Mouse (Mus musculus): ENCODE data around the gene Thg1l. TPM values are rescaled to one million over a fixed set of nuclear protein-coding genes. Genes with fewer than 3 reads are reported as not detected.
A peak's percentile ranks its signal among the peaks of the same experiment; 100 is the strongest.

The Thg1l gene
- 10.4 and 12.0 TPM in 2 replicates for polyA plus RNA-seq (2015; fragmentation: Nextera tagmentation; extraction: Ambion mirVana)

DNA sequence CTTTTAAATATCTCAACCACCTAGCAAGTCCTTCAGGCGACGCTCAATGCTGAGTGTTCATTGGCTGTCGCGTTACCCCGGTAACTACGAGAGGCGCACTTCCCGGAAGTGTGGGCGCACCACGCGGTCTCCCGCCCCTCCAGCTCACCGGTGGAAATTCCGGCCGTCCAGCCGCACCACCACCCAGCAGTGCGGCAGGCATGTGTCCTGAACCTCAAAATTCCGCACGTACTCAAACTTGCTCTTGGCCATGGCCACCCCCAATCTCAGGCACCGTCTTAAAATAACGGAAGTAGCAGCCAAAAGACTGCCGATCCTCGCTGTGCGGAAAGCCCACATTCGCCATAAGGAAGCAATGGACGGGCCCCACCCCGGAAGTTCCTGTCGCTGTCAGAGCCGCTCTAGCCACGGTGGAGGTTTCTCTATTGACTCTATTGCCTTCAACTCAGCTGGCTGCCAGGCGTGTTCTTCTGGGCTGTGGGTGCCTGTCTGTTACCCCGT, at the start of gene Thg1l:
Gene Thg1l, minus strand, starts transcription at position 368 of the 501 bp plus-strand sequence.
- Histone ChIP-seq H3K4me1 (replicated peaks) (peaks cover 5% of the 10 kb centered on the region), H3K9ac (peak within 1 kb of the TSS; percentile 65), H3K4me2 (peak within 1 kb of the TSS; percentile 56), H3K27ac (peak within 1 kb of the TSS; percentile 82), H3K27me3 (no peaks in the 10 kb centered on the region), H3K36me3 (peaks cover 20% of the 10 kb centered on the region), H3K9me3 (no peaks in the 10 kb centered on the region), H3K4me3 (peak within 1 kb of the TSS; percentile 53)
- ATAC-seq (ENCODE audit: low FRiP score), result peak; percentile 99
- WGBS, result under 1% methylated on average over 32 of the region's 32 CpGs

DNA sequence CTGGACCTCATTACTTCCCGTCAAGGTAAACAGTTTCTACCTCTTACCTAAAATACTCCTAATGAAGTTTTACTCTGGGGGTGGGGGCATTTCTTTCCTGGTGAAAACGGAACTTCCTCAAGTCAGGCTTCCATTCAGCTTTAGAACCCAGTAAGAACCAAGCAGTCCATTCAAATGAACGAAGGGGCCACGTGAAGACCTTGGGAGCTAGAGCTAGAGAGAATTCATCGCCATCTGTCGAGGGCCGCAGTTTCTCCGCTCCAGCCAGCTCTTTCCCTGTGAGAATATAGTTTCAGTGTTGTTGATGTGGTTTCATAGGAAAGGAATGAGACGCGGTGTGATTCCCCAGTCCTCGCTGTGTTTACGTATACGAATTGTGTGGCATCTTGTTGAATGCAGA, 36.8 kb upstream of the Thg1l start:
- H3K27ac ChIP-seq, result no peak overlapping the region
- H3K4me3 ChIP-seq, result no peak overlapping the region
- peaks cover 13% of the 10 kb centered on the region; the same call in 1 of the 2 replicates for H3K27me3 ChIP-seq
- H3K4me2 ChIP-seq, result peak overlapping the region; percentile 47
- no peak overlapping the region for H3K9ac ChIP-seq
- H3K9me3 ChIP-seq, result no peaks in the 10 kb centered on the region
- peaks cover 5% of the 10 kb centered on the region for H3K4me1 ChIP-seq (replicated peaks)
- H3K36me3 ChIP-seq, result no peaks in the 10 kb centered on the region
- no peak for ATAC-seq (ENCODE audit: low FRiP score)
- 49% methylated on average over 13 of the region's 13 CpGs for WGBS

DNA sequence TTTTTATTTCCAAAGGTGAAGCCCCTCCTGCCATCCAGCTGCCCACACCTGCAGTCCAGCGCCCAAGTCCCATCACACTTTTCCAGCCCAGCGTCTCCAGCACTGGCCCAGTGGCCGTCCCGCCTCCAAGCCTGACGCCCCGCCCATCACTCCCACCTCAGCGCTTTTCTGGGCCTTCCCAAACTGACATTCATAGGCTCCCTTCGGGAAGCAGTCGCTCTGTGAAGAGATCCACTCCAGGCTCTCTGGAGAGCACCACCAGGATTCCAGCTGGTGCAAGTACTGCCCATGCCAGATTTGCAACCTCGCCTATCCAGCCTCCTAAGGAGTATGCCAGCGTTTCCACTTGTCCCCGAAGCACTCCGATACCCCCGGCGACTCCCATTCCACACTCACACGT, 36.3 kb upstream of the Thg1l start:
- H3K4me1 ChIP-seq (replicated peaks), result peaks cover 5% of the 10 kb centered on the region
- H3K27me3 ChIP-seq, result peaks cover 13% of the 10 kb centered on the region; the same call in 1 of the 2 replicates
- no peak overlapping the region for H3K27ac ChIP-seq
- 16% methylated on average over 16 of the region's 16 CpGs for WGBS
- H3K4me2 ChIP-seq, result peak overlapping the region; percentile 47
- peak overlapping the region; percentile 22 for H3K4me3 ChIP-seq
- peak overlapping the region; percentile 24; the same call in 1 of the 2 replicates for H3K9ac ChIP-seq
- no peaks in the 10 kb centered on the region for H3K9me3 ChIP-seq
- no peaks in the 10 kb centered on the region for H3K36me3 ChIP-seq
- no peak for ATAC-seq (ENCODE audit: low FRiP score)

DNA sequence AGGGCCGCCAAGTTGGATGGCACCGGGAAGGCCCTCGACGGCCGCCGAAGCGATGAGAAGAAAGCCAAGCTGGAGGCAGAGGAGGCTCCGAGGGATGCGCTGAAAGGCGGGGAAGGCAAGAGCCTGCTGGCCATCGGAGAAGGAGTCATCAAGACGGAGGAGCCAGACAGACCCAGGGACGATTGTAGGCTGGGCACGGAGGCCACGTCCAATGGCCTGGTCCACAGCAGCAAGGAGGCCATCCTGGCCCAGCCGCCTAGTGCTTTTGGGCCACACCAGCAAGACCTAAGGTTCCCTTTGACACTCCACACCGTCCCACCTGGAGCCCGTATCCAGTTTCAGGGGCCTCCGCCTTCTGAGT, 25.6 kb upstream of the Thg1l start:
- Histone ChIP-seq H3K36me3 (no peaks in the 10 kb centered on the region), H3K27ac (peak overlapping the region; percentile 69), H3K4me1 (replicated peaks) (peaks cover 10% of the 10 kb centered on the region), H3K9ac (peak overlapping the region; percentile 80), H3K9me3 (0 out of 2 replicates have a peak, but pooled peaks cover 4% of the 10 kb centered on the region), H3K4me3 (peak overlapping the region; percentile 53), H3K4me2 (peak overlapping the region; percentile 64), H3K27me3 (no peaks in the 10 kb centered on the region)
- WGBS, result 38% methylated on average over 19 of the region's 19 CpGs
- peak; percentile 33; the same call in 1 of the 2 replicates for ATAC-seq (ENCODE audit: low FRiP score)

DNA sequence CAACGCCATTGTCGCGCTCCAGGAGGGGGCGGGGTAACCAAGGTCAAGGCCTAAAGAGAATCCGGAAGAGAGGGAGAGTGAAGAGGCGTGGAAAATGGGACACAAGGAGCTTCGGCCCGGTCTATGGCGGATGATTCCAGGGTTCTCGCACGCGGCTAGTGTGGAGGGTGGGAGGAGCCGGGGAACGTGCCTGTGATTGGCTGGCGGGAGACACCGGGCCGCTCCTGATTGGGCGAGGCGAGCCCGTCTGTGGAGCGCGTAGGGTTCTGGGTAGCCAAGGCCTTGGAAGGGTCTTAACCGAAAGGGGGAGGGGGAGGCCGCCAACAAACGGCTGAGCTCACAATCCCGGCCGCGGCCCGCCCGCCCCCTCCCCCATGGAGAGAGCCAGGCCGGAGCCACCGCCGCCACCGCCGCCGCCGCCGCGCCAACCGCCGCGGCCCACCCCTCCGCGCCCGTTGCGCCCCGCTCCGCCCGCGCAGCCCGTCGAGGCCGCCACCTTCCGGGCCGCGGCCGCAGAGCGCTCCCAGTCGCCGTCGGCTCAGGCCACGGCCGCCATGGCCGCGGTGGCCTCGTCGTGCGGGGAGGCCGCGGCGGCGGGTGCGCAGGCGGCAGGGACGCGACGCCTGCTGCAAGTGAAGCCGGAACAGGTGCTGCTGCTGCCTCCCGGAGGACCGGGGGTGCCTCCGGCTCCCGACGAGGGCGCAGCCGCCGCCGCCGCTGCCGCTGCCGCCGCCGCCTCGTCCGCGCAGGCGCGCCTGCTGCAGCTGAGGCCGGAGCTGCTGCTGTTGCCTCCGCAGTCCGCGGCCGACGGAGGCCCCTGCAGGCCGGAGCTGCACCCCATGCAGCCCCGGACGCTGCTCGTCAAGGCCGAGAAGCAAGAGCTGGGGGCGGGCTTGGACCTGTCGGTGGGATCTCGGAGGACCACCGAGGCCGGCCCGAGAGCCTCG, 24.9 kb upstream of the Thg1l start, which contains the start of gene Sox30:
Gene Sox30, plus strand, starts transcription at position 365 of the 947 bp plus-strand sequence.
- peak within 1 kb of the TSS; percentile 53 for H3K4me3 ChIP-seq
- H3K27ac ChIP-seq, result peak within 1 kb of the TSS; percentile 69
- peak within 1 kb of the TSS; percentile 80 for H3K9ac ChIP-seq
- no peaks in the 10 kb centered on the region for H3K27me3 ChIP-seq
- peak; percentile 98 for ATAC-seq (ENCODE audit: low FRiP score)
- no peaks in the 10 kb centered on the region for H3K36me3 ChIP-seq
- peaks cover 10% of the 10 kb centered on the region for H3K4me1 ChIP-seq (replicated peaks)
- WGBS, result 9% methylated on average over 73 of the region's 115 CpGs
- H3K9me3 ChIP-seq, result 0 out of 2 replicates have a peak, but pooled peaks cover 4% of the 10 kb centered on the region
- peak within 1 kb of the TSS; percentile 64 for H3K4me2 ChIP-seq

DNA sequence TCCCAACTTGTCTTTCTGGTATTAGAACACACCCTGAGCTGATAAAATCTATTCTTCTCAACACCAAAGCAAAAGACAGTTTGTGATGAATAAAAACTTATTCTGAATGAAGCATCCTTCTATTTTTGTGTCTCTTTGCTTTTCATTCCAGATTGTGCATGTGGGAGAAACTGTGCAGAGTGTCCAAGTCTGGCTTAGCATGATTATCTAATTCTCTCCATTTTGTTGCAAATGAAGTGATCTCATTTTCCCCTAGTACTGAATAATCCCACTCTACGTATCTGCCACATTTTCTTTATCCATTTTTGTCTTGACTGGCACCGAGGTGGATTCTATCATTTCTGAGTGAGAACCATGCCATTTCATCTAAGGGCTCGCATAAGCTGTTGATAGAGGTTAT, 20.8 kb upstream of the Thg1l start:
- H3K4me2 ChIP-seq, result no peak overlapping the region
- no peak overlapping the region for H3K4me3 ChIP-seq
- no peaks in the 10 kb centered on the region for H3K36me3 ChIP-seq
- H3K27me3 ChIP-seq, result 0 out of 2 replicates have a peak, but pooled peaks cover 5% of the 10 kb centered on the region
- H3K27ac ChIP-seq, result no peak overlapping the region
- peaks cover 8% of the 10 kb centered on the region for H3K4me1 ChIP-seq (replicated peaks)
- no peak for ATAC-seq (ENCODE audit: low FRiP score)
- no peak overlapping the region for H3K9ac ChIP-seq
- WGBS, result 82% methylated on average over 3 of the region's 3 CpGs
- H3K9me3 ChIP-seq, result 0 out of 2 replicates have a peak, but pooled peaks cover 4% of the 10 kb centered on the region

DNA sequence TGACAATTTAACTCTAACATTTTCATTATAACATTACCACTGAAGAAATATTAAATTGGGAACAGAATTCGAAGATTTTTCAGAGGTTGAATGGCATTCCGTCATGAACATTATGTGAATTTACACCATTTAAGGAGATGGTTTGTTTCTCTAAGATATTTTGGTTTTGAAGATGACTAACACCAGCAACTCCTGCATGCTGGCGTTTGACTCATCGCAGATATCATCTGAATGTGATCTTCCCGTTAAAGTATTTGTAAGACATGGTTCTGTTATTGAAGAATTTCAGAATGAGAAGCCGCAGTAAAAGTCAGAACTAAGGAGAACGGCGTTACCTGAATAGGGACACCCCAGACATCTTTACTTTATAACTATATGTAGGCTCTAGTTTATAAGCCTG, 19.2 kb upstream of the Thg1l start:
- WGBS, result 94% methylated on average over 8 of the region's 8 CpGs
- no peak overlapping the region for H3K4me2 ChIP-seq
- no peak overlapping the region for H3K4me3 ChIP-seq
- H3K9ac ChIP-seq, result no peak overlapping the region
- no peak for ATAC-seq (ENCODE audit: low FRiP score)
- H3K9me3 ChIP-seq, result no peaks in the 10 kb centered on the region
- H3K4me1 ChIP-seq (replicated peaks), result no peaks in the 10 kb centered on the region
- H3K27me3 ChIP-seq, result 0 out of 2 replicates have a peak, but pooled peaks cover 5% of the 10 kb centered on the region
- no peaks in the 10 kb centered on the region for H3K36me3 ChIP-seq
- H3K27ac ChIP-seq, result no peak overlapping the region

DNA sequence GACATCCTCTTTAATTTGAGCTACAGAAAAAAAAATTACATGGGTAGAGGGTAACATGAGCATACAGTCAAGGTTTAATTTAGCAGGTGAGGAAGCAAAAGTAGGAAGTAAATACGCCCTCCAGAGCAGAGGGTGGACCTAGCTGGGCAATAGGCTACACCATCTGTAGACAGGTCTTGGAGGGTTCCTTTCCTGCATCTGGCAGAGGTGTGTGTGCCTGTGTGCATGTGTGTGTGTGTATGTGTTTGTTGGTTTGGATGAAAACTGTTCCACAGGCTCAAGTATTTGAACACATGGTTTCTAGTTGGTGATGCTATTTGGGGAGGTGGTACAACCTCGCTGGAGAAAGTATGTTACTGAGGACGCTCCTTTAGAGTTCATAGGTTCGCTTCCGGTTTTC, 18.3 kb upstream of the Thg1l start:
- no peak overlapping the region for H3K4me2 ChIP-seq
- no peaks in the 10 kb centered on the region for H3K4me1 ChIP-seq (replicated peaks)
- H3K4me3 ChIP-seq, result no peak overlapping the region
- no peaks in the 10 kb centered on the region for H3K36me3 ChIP-seq
- WGBS, result 91% methylated on average over 5 of the region's 5 CpGs
- no peak overlapping the region for H3K27ac ChIP-seq
- H3K9me3 ChIP-seq, result no peaks in the 10 kb centered on the region
- no peak for ATAC-seq (ENCODE audit: low FRiP score)
- H3K9ac ChIP-seq, result no peak overlapping the region
- H3K27me3 ChIP-seq, result 0 out of 2 replicates have a peak, but pooled peaks cover 5% of the 10 kb centered on the region

DNA sequence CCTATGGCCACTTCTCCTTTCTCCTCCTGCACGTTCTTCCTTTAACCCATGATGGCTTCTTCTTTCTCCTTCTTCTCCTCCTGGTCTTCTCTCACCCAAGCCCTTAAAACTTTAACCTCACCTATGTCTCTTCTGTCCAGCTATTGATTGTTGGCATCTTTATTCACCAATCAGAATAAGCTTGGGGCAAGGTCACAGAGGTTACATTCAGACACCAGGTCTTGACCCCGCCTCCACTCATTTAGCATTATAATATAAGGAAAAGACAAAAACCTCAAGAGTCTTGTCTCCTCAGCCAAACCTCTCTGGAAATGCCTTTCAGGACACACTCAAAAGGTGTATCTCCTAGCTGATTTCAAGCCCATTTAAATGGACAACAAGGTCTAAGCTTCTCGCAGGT, 13.2 kb upstream of the Thg1l start:
- ATAC-seq (ENCODE audit: low FRiP score), result no peak
- H3K4me1 ChIP-seq (replicated peaks), result no peaks in the 10 kb centered on the region
- 92% methylated on average over 3 of the region's 3 CpGs for WGBS

DNA sequence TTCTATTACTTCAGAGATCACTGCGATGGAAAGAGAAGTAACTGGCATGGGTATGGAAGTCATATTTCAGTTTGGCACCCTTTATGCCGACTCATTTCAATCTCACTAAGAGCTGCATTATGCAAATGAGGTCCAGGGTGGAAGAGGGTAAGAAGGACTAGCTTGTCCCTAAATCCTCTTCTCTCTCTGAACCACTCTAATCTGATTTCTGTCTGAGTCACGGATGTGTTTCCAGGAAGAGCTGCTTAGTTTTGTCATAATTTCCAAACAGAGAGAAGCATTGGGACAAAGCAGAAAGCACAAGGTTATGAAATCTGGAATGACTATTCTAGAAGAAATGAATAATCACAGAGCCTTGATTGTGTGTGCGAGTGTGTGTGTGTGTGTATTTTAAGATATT, 11.6 kb upstream of the Thg1l start:
- no peak for ATAC-seq (ENCODE audit: low FRiP score)
- H3K27ac ChIP-seq, result no peak overlapping the region

More for the DNA sequence above, 13.2 kb upstream of the Thg1l start:
- Histone ChIP-seq H3K27me3 (0 out of 2 replicates have a peak, but pooled peaks cover 5% of the 10 kb centered on the region), H3K27ac (no peak overlapping the region), H3K4me2 (no peak overlapping the region), H3K9ac (no peak overlapping the region), H3K36me3 (no peaks in the 10 kb centered on the region), H3K4me3 (no peak overlapping the region), H3K9me3 (no peaks in the 10 kb centered on the region)

DNA sequence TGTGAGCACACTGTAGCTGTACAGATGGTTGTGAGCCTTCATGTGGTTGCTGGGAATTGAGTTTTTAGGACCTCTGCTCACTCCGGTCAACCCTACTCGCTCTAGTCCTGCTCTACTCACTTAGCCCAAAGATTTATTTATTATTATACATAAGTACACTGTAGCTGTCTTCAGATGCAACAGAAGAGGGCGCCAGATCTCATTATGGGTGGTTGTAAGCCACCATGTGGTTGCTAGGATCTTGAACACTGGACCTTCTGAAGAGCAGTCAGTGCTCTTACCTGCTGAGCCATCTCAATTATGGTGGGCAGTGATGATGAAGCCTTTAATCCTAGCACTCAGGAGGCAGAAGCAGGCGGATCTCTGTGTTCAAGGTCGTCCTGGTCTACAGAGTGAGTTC, 4.7 kb upstream of the Thg1l start:
- H3K9ac ChIP-seq, result no peak overlapping the region
- no peak overlapping the region for H3K4me3 ChIP-seq
- H3K27me3 ChIP-seq, result no peaks in the 10 kb centered on the region
- H3K4me2 ChIP-seq, result no peak overlapping the region
- no peaks in the 10 kb centered on the region for H3K4me1 ChIP-seq (replicated peaks)
- no peak for ATAC-seq (ENCODE audit: low FRiP score)
- H3K27ac ChIP-seq, result no peak overlapping the region
- WGBS, result 87% methylated on average over 5 of the region's 5 CpGs
- H3K9me3 ChIP-seq, result no peaks in the 10 kb centered on the region
- no peaks in the 10 kb centered on the region for H3K36me3 ChIP-seq

More for the DNA sequence above, 11.6 kb upstream of the Thg1l start:
- no peaks in the 10 kb centered on the region for H3K4me1 ChIP-seq (replicated peaks)
- H3K9ac ChIP-seq, result no peak overlapping the region
- no peaks in the 10 kb centered on the region for H3K27me3 ChIP-seq
- no peak overlapping the region for H3K4me2 ChIP-seq
- no peaks in the 10 kb centered on the region for H3K36me3 ChIP-seq
- H3K9me3 ChIP-seq, result no peaks in the 10 kb centered on the region
- 89% methylated on average over 4 of the region's 4 CpGs for WGBS
- H3K4me3 ChIP-seq, result no peak overlapping the region

DNA sequence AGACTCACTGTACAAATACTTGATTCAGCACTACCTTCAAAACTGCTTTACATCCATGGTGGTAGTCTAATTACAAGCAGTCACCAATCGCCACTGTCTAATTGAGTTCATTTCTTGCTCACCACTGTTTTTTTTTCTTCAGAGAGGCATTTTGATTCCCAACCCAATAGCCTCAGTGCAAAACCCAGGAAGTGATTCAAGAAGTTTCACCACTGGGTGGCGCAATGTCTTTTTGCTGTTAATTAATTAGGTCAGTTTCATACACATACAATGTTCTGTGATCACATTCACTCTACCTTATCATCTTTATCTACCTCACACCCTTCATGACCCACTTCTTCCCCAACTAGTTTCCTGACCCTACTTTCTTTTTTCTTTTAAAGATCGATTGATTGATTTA, 4.3 kb upstream of the Thg1l start:
- Histone ChIP-seq H3K27ac (no peak overlapping the region), H3K9ac (no peak overlapping the region), H3K27me3 (no peaks in the 10 kb centered on the region), H3K36me3 (no peaks in the 10 kb centered on the region), H3K4me3 (no peak overlapping the region), H3K4me2 (no peak overlapping the region), H3K4me1 (replicated peaks) (peaks cover 3% of the 10 kb centered on the region), H3K9me3 (no peaks in the 10 kb centered on the region)
- 77% methylated on average over 3 of the region's 3 CpGs for WGBS
- no peak for ATAC-seq (ENCODE audit: low FRiP score)

Measured in hindbrain, embryonic 13.5 days (tissue).